Mouse (Mus musculus) gastrocnemius, adult 2 months (tissue): ENCODE data around the gene Sipa1l1. TPM values are rescaled to one million over a fixed set of nuclear protein-coding genes. Genes with fewer than 3 reads are reported as not detected.
A peak's percentile ranks its signal among the peaks of the same experiment; 100 is the strongest.

Experiments
- DNase-seq: peaks from one replicate; pipeline ENCODE4 v3.0.0; 2022
- H3K27ac ChIP-seq: fragments of 200-600 bp; 2 replicates; pipeline ENCODE4 v1.8.1; 2022; ENCODE audit warnings: mild to moderate bottlenecking
- H3K4me3 ChIP-seq: fragments of 200-600 bp; 2 replicates; pipeline ENCODE4 v1.8.1; 2022; ENCODE audit warnings: mild to moderate bottlenecking, moderate library complexity
- CTCF ChIP-seq: fragments of 200-600 bp; IDR thresholded peaks from 2 replicates; pipeline ENCODE4 v1.8.1; 2022; ENCODE audit warnings: antibody characterized with exemption, mild to moderate bottlenecking, moderate library complexity
- intact Hi-C: fragments of 180-260 bp; cut with DNase I; formaldehyde crosslinking; loops from one replicate; pipeline ENCODE4 v1.15.1; 2025
- total RNA-seq, 2 experiments: library from RNA; stranded (reverse); gene quantifications; 2 replicates each; pipeline ENCODE4 v1.2.3; 2021

Gene Sipa1l1
- total RNA-seq, 2 experiments from 2014 or later: 7.4 to 10.6 TPM

DNA sequence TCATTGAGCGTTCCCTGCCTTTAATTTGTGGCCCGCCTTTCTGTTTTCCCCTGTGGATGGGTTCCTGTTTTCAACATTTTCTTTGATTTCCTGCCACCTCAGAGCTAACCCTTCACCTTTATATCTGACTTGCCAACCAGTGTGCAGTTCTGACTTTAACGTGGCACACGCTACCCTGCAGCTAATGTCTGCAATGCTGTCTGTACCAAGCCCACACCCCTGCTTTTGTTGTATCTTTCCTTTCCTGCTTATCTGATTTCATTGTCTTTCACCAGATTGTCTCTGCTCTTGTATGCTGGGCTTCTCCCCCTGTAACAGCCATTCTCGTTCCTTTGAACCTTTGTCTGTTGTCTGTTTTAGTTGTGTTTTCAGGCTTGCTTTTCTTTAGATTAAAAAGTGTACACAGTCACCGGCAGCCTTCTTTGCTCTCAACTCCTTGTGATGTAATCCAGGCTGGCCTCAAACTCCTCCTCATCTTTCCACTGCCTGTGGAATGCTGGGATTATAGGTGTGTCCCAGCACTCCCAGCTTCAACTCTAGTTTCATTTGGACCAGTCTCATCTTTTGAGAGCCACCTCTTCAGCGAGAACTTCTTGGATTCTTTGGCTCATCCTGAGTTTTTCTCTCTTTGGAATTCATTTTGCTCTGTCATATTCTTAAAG, 18.2 kb downstream of the Sipa1l1 start:
- no peak for DNase-seq
- TF ChIP-seq CTCF: no peak
- peak overlapping the region; percentile 63 for H3K27ac ChIP-seq
- no peak overlapping the region for H3K4me3 ChIP-seq
- intact Hi-C loops: no loop called here

DNA sequence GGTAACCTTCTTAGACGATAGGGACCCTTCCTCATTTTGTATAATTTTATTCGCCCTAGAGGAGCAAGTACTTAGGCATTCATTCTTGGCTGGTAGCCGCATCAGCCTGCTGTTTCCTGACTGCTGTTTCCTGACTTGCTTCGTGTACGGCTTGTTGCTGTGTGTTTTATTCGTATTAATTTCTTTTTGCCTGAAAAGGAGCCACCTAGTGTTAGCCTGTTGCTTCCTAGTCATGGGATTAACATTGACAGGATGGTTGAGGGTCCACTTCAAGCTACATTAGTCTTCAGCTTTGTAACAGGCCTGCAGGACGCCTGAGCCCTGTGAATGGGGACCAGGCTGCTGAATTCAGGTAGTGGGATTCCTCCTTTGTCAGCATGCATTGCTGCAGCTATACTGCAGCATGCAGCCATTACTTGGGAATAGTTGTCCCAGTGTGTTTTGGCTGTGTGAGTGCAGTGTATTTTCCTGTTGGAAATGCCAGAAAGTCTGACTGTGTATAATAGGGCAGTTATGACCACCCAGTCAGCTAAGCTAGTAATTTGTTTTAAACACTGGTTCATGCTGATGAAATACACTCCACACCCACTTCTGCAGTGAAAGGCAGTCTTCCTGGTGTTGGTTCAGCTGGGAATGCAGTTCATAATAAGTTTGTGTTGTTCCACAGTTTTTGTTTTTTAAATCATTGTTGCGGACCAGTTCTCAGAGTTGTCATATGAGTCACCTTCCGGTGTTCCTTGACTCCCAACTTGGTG, 19.4 kb downstream of the Sipa1l1 start:
- no peak for DNase-seq
- Histone ChIP-seq H3K27ac (peak overlapping the region; percentile 63), H3K4me3 (no peak overlapping the region)
- TF ChIP-seq CTCF: peak; percentile 20; the same call in 1 of the 2 replicates
- intact Hi-C loops: no loop called here

DNA sequence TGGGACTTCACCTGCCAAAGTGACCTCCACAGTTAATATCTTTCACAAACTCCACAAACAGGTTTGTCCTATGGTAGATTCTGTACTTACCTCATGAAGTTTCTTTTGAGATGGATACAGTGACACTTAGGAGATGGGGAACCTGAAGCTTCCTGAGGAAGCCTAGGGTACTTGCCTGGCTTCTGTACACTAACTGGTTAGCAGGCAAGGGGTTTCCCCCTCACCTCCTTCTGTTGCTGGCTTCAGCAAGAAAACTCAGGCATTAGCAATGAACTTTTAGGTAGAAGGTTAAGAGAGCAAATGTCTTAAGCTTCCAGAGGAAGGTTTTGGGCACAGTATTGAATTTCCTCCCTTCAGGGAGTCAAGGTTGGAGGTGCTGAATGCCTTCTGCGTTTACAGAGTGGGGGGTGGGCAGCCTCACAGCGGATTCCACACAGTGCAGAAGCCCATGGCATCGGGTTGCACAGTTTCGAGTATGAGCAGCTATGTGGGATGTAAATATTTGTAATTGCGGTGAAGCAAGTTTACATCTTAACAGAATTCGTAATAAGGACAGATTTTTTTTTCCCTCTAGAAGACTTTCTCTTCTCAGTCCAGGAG, 20.1 kb downstream of the Sipa1l1 start:
- Histone ChIP-seq H3K4me3 (no peak overlapping the region), H3K27ac (peak overlapping the region; percentile 38; the same call in 1 of the 2 replicates)
- no peak for DNase-seq
- no peak for TF ChIP-seq CTCF
- intact Hi-C loops: no loop called here

DNA sequence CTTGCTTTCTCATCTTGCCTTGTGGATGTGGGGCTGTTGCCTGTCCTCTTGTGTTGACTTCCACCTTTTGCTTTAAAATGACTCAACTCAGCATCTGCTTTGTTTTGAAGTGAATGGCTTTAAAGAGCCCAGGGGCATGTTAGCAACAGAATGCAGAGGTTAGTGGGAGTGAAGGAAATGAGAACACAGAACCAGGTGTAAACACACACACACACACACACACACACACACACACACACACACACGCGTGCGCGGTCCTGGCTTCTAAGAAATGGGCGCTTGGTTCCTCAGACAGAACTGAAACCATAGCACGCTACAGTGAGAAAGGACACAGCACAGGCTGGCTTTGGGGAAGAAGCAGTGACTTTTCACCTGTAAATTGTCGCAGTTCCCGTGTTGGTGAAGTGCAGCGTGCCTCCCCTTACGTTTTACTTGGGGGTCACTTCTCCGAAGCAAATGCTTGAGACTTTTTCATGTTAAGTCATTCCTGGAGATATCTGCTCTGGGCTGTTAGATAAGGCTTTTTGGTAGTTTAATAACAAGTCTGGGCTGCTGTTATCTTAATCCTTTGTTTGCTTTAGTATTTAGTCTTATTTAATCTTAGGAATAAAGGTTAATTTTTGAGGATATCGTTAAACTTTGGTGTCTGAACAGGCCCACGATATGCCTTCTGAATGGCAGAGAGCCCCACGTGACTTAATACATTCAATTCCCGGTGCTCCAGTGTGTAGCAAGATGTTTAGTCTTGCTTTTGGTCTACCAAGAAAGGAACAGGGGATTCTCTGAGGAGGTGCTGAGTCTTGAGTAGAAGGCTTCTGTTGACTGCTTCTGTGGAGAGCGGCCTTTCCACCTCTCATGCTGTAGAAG, 20.8 kb downstream of the Sipa1l1 start:
- H3K27ac ChIP-seq: no peak overlapping the region

DNA sequence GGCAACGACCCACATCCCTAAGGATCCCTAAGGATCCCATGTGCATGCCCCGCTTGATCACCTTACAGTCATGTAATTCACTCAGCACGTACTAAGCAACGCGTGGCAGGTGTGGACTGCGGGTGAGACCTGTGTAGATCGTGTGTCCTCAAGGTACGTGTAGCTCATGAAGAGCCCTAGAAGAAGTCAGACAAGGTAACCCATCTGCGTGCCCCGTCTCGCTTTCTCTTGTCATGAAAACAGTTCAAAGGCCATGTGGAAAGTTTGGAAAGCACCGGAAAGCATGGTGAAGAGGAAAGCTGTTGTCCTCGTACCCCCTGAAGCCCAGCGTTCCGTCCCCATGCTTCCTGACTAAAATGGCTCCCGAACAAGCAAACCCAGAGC, 21.5 kb downstream of the Sipa1l1 start:
- TF ChIP-seq CTCF: no peak
- Histone ChIP-seq H3K27ac (no peak overlapping the region), H3K4me3 (no peak overlapping the region)
- no peak for DNase-seq
- intact Hi-C loops: no loop called here

More for the DNA sequence above, 20.8 kb downstream of the Sipa1l1 start:
- intact Hi-C loops: no loop called here
- no peak overlapping the region for H3K4me3 ChIP-seq
- no peak for TF ChIP-seq CTCF
- DNase-seq: no peak

DNA sequence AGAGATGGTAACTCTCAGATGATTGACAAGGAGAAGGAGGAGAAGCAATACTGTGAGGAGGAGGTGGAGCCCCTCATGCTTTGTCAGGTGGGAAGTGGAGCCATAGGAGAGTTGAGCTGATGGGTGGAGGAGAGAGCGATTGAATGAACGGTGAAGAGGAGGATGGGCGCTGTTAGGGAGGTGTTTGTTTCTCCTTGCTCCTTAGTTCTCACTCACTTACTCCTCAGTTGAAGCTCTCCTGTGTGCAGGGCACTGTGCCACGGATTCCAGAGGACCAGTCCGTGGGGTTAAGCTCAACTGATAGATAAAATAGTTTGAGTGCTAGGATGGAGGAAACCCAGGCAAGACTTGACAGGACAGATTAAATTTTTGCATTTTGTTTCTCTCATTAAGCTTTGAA, 22.6 kb downstream of the Sipa1l1 start:
- TF ChIP-seq CTCF: no peak
- intact Hi-C loops: no loop called here
- DNase-seq: no peak
- Histone ChIP-seq H3K27ac (no peak overlapping the region), H3K4me3 (no peak overlapping the region)

DNA sequence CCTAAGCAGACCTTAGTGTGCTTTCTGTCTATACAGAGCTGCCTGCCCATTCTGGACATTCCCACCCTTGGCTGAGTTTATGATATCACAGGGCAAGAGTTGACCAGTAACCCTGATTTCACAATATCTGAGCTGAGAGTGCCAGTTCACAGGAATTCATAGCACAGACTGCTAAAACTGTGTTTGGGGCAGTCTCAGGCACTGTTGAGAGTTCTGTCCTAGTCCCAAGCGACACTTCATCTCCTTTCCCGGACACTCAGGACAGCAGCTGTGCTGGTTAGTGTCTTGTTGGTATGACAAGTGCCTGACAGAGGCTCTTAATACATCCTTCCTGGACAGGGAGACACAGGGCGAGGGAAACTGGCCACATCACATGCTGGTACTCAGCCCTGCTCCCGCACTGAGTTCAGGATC, 23.5 kb downstream of the Sipa1l1 start:
- H3K27ac ChIP-seq: peak overlapping the region; percentile 13; the same call in 1 of the 2 replicates
- TF ChIP-seq CTCF: no peak

DNA sequence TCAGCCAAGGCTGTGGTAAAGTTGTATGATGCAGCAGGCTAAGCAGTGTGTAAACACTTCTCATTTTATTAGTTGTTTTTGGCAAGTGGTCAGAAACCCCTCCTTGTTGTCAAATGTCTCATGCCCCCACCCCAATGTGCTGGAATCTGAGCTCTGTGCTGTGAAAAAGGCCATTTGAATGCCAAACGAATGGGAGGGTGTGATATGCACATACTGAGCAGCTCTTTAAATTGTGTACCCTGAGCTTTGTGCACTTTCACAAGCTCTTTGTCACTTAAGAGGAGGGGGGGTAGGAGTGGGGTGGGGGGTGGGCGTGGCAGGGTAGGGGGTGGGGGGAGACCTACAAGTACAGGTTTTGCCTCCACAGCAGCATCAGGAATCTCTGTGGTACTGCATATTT, 24.4 kb downstream of the Sipa1l1 start:
- no peak for DNase-seq
- H3K27ac ChIP-seq: no peak overlapping the region
- no peak for TF ChIP-seq CTCF
- H3K4me3 ChIP-seq: no peak overlapping the region
- intact Hi-C loops: no loop called here

More for the DNA sequence above, 23.5 kb downstream of the Sipa1l1 start:
- H3K4me3 ChIP-seq: no peak overlapping the region
- no peak for DNase-seq
- intact Hi-C loops: no loop called here

DNA sequence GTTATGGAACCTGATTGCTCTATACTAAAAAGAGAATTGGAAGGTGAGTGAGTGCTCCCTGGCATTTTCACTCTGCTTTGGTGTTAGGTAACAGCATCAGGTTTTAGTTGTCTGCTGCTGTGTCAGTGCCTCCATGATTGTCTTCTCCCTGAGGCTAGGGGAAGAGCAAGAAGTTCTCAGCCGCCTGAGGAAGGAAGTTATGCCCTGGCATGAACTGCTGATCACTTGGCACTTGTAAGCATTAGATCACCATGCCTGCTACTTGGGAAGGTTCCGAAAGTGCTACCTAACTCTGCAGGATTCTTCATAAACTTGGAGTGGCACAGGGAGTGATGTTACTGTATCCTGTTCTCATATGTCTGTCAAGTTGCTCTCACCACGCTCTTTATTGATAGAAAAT, 25.8 kb downstream of the Sipa1l1 start:
- intact Hi-C loops: no loop called here
- DNase-seq: no peak
- Histone ChIP-seq H3K4me3 (no peak overlapping the region), H3K27ac (no peak overlapping the region)
- TF ChIP-seq CTCF: no peak

DNA sequence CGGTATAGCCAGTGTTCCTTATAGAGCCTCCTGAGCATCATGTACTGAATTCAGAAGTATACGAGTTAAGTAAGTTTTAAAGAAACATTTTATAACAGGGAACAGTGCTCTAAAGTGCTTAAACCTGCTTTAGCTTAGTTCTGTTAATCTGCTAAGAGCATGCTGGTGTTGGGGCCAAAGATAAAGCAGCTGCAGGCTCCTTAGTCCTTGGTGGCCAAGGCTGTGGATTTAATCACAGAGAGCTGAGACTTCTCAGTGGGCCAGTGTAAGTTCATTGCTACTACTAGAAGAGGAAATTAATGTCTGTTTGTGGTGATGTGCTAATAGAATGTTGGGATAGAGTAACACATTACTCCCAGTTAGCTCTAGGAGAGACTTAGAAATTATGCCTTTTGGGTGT, 27.1 kb downstream of the Sipa1l1 start:
- no peak for DNase-seq
- H3K4me3 ChIP-seq: no peak overlapping the region
- TF ChIP-seq CTCF: no peak
- no peak overlapping the region for H3K27ac ChIP-seq
- intact Hi-C loops: no loop called here

DNA sequence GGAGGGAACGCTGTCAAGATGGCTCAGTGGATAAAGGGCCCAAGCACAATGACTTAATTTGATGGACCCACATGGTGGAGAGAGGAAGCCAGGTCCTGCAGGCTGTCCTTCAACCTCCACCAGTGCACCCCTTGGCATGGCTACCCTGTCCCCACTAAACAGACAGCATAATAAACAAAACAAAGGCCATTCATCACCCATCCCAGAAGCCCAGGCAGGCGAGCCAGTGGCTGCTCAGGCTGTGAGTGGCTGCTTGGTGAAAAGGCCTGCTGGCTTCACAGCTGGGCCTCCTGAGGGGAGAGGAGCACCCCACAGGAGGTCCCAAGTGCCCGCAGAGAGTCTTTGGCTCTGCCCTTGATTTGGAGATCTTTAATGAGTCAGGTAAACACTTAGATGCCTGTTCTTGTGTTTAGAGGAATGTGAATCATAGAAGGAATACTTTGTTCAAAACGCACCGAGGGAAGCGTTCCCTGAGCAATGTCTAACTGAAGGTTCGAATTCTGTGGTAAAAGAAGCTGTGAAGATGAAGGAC, 27.6 kb downstream of the Sipa1l1 start:
- no peak overlapping the region for H3K4me3 ChIP-seq
- no peak for TF ChIP-seq CTCF
- intact Hi-C loops: no loop called here

DNA sequence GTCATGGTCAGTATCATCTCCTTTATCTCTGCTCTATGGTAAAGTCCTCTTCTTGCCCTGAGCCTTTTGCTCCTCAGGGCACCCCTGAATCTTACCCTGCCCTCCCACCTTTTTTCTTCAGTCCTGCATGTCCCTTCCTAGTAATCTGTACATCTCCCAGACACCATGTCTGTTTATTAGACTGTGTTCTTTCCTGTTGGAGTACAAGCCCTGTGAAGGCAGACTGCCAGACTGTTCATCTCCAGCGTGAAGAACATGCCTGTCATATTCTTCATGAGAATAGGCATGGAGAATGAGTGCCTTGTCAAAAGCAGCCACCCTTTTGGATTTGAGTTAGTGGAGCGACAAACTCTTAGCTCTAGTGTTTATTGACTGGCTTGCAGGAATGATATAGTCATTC, 28.1 kb downstream of the Sipa1l1 start:
- H3K27ac ChIP-seq: no peak overlapping the region
- no peak overlapping the region for H3K4me3 ChIP-seq
- intact Hi-C loops: no loop called here
- no peak for DNase-seq
- no peak for TF ChIP-seq CTCF

More for the DNA sequence above, 27.6 kb downstream of the Sipa1l1 start:
- no peak overlapping the region for H3K27ac ChIP-seq
- DNase-seq: no peak
